Mouse (Mus musculus) forebrain, embryonic 10.5 days (tissue): Measurements from ENCODE around the gene Slc37a2. TPM values are rescaled to one million over a fixed set of nuclear protein-coding genes. Genes with fewer than 3 reads are reported as not detected.

Source experiments
- DNase-seq: peaks from one replicate; pipeline ENCODE4 v3.0.0-alpha.2; 2017; ENCODE audit warnings: low spot score; ENCODE audit errors: extremely low spot score
- H3K27ac ChIP-seq: fragments of 300-500 bp; sonication (generic); 2 replicates; pipeline ENCODE4 v1.5.1; 2016; ENCODE audit warnings: mild to moderate bottlenecking
- H3K27me3 ChIP-seq: fragments of 300-500 bp; sonication (generic); 2 replicates; pipeline ENCODE4 v1.6.1; 2016; ENCODE audit warnings: mild to moderate bottlenecking; ENCODE audit not compliant: poor library complexity, severe bottlenecking
- H3K36me3 ChIP-seq: fragments of 300-500 bp; sonication (generic); replicated peaks from 2 replicates; pipeline ENCODE4 v1.6.1; 2016; ENCODE audit warnings: mild to moderate bottlenecking, moderate library complexity
- H3K4me1 ChIP-seq: fragments of 300-500 bp; sonication (generic); 2 replicates; pipeline ENCODE4 v1.6.1; 2016
- H3K4me3 ChIP-seq: fragments of 300-500 bp; sonication (generic); 2 replicates; pipeline ENCODE4 v1.5.1; 2016; ENCODE audit warnings: mild to moderate bottlenecking, moderate library complexity
- H3K9me3 ChIP-seq: fragments of 300-500 bp; sonication (generic); 2 replicates; pipeline ENCODE4 v1.6.1; 2016; ENCODE audit warnings: mild to moderate bottlenecking, moderate library complexity
- WGBS: fragments of 180-500 bp; shearing (Covaris S2); methylation state at CpG from one replicate; pipeline ENCODE4 v1.1.7; 2016; 5-methylcytosine and 5-hydroxymethylcytosine counted together
- polyA plus RNA-seq: library from polyadenylated mRNA; unstranded; fragments of >200 nt; fragmentation: Nextera tagmentation; extraction: Ambion mirVana; gene quantifications from 2 replicates; pipeline ENCODE4 v1.2.1, GENCODE M21; 2016

The Slc37a2 gene
- polyA plus RNA-seq, 1 experiment from 2014 or later: 2.5 TPM

GRCm38 (mm10) chr9:37203884-37204283 lies 51.7 kb downstream of the Slc37a2 start:
- no peak overlapping the region for H3K4me3 ChIP-seq
- no peaks in the 10 kb centered on the region for H3K36me3 ChIP-seq
- H3K9me3 ChIP-seq: 0 out of 2 replicates have a peak, but pooled peaks cover 2% of the 10 kb centered on the region
- DNase-seq: no peak
- 47% methylated on average over 5 of the region's 5 CpGs for WGBS
- peaks cover 27% of the 10 kb centered on the region for H3K4me1 ChIP-seq
- H3K27ac ChIP-seq: no peak overlapping the region
- H3K27me3 ChIP-seq: no peaks in the 10 kb centered on the region

DNA sequence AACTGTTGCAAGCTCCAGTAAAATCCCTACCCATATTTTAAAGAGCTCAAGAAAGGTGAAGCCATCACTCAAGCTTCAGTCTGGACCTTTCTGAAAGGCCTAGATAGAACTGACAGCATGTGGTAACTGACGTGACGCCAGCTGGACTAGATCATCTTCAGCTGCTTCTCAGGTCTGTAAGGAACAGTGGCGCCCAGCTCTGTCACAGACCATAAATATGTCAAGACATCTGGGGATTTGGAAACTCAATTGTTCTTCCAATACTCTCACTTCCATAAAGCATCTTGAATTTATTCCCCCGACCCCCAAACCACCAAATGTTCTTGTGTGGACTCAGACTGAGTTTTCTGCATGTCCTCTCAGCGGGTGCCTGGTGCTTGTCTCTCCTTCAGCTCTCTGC lies 55.1 kb downstream of the Slc37a2 start:
- H3K27me3 ChIP-seq: no peaks in the 10 kb centered on the region
- H3K4me3 ChIP-seq: no peak overlapping the region
- 88% methylated on average over 5 of the region's 5 CpGs for WGBS
- peaks cover 13% of the 10 kb centered on the region for H3K4me1 ChIP-seq
- H3K36me3 ChIP-seq: no peaks in the 10 kb centered on the region
- 0 out of 2 replicates have a peak, but pooled peaks cover 2% of the 10 kb centered on the region for H3K9me3 ChIP-seq
- no peak overlapping the region for H3K27ac ChIP-seq
- DNase-seq: no peak

DNA sequence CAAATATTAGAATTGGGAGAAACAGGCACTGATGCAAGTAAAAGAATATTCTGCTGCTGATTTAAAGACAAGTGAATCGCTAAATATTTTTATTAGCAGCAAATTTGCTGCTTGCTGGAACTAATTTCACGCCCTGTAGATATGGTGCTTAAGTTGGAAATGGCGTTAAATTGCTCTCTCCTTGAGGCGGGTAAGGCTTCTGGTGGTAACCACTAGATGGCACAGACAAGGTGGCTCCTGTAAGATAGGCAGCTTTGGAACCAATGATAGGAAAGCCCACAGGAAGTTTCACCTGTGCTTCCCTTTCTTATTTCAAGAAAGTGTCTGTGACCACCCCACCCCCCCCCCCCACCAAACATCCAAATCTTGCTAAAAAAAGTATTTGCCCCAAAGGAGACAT lies 58.5 kb downstream of the Slc37a2 start:
- DNase-seq: no peak
- 76% methylated on average over 4 of the region's 4 CpGs for WGBS
- no peaks in the 10 kb centered on the region for H3K9me3 ChIP-seq
- H3K4me3 ChIP-seq: no peak overlapping the region
- no peaks in the 10 kb centered on the region for H3K27me3 ChIP-seq
- H3K36me3 ChIP-seq: no peaks in the 10 kb centered on the region
- H3K27ac ChIP-seq: no peak overlapping the region
- H3K4me1 ChIP-seq: no peaks in the 10 kb centered on the region

- peaks cover 3% of the 10 kb centered on the region for H3K4me1 ChIP-seq
- no peaks in the 10 kb centered on the region for H3K27me3 ChIP-seq
- peaks cover 6% of the 10 kb centered on the region; the same call in 1 of the 2 replicates for H3K9me3 ChIP-seq
- no peak overlapping the region for H3K27ac ChIP-seq
- DNase-seq: no peak
- WGBS: 85% methylated on average over 3 of the region's 3 CpGs
- H3K4me3 ChIP-seq: no peak overlapping the region
- H3K36me3 ChIP-seq: no peaks in the 10 kb centered on the region
Measured at GRCm38 (mm10) chr9:37188024-37188423, 67.5 kb downstream of the Slc37a2 start.

DNA sequence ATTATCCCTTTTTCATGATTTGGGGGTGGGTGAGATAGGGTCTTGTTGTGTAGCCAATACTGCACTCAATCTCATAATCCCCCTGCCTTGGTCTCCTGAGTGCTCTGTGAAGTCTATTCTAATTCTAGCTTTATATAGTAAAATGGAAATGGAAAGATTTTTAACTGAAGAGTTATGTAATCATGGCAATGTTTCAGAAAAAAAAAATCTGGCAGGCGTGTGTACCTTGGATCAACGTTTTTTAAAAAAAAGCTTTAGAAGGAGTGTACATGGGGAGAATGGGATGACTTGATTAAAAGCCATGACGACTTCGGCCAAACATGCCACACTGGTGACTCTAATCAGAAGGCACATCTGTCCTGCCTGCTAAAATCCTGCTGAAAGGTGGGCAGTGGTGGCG lies 68.1 kb downstream of the Slc37a2 start:
- H3K9me3 ChIP-seq: peaks cover 6% of the 10 kb centered on the region; the same call in 1 of the 2 replicates
- WGBS: 93% methylated on average over 5 of the region's 5 CpGs

DNA sequence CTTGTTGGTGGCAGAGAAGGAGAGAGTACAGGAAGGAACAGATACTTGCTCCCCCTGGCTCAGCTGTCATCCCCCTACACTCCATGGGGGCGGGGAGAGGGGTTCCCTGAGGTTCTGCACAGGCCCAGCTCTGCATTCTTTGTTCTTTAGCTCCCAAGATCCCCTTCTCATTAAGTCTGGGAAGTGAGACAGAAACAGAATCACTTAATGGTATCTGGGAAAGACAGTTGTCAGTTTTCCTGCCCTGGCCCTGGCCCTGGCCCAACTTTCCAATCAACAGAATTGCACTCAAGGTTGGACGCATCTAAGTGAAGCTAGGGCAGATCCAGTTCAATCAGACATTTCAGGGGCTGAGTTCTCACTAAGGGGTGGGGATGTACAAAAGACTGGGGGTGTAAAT lies 72.4 kb downstream of the Slc37a2 start:
- H3K4me1 ChIP-seq: peaks cover 51% of the 10 kb centered on the region
- 82% methylated on average over 2 of the region's 2 CpGs for WGBS
- no peaks in the 10 kb centered on the region for H3K36me3 ChIP-seq

More for the DNA sequence above, 68.1 kb downstream of the Slc37a2 start:
- DNase-seq: no peak
- Histone ChIP-seq H3K27ac (no peak overlapping the region), H3K4me1 (peaks cover 9% of the 10 kb centered on the region), H3K27me3 (no peaks in the 10 kb centered on the region), H3K4me3 (no peak overlapping the region), H3K36me3 (no peaks in the 10 kb centered on the region)

DNA sequence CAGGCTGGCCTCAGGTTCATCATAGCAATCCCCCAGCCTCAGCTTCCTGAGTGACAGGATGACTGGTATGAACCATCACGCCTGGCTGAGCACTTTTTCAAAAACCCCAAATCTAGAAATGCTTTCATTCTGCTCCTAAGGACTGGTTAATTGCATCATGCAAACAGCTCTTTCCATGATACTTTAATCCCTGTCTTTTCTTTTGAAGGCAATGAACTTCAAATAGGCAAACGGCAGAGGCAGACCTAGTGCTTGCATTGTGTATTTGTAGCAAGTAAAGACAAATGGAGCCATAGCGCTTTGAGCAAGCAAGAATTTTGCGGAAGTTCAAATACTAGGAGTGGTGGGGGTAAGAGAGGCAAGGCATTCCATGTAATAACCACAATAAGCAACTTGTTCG lies 73.9 kb downstream of the Slc37a2 start:
- no peaks in the 10 kb centered on the region for H3K36me3 ChIP-seq
- H3K4me1 ChIP-seq: peaks cover 67% of the 10 kb centered on the region
- H3K4me3 ChIP-seq: no peak overlapping the region
- H3K27ac ChIP-seq: no peak overlapping the region
- DNase-seq: peak; percentile 22
- peaks cover 32% of the 10 kb centered on the region for H3K27me3 ChIP-seq
- H3K9me3 ChIP-seq: no peaks in the 10 kb centered on the region; the same call in 1 of the 2 replicates
- 49% methylated on average over 5 of the region's 5 CpGs for WGBS

More for the DNA sequence above, 72.4 kb downstream of the Slc37a2 start:
- peaks cover 24% of the 10 kb centered on the region for H3K27me3 ChIP-seq
- DNase-seq: no peak
- no peak overlapping the region for H3K27ac ChIP-seq
- H3K4me3 ChIP-seq: no peak overlapping the region
- H3K9me3 ChIP-seq: no peaks in the 10 kb centered on the region; the same call in 1 of the 2 replicates

DNA sequence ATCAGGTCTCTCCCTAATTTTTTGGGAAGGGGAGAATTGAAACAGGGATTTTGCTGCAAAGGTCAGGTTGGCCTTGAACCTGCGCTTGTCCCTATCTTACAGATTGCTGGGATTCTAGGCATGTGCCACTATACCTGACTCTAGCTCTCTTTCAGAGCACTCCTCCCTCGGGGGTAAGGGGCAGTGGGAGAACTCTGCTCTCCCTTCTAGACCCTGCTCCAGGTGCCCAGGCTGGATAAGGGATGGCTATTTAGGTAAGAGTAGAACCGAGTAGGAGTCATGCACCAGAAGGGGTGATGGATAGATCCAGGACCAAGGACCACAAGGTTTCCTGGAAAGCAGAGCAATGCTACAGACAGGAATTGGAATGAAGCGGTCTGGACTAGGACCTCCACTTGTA lies 75.9 kb downstream of the Slc37a2 start:
- peaks cover 69% of the 10 kb centered on the region for H3K4me1 ChIP-seq
- H3K27me3 ChIP-seq: peaks cover 52% of the 10 kb centered on the region
- no peaks in the 10 kb centered on the region; the same call in 1 of the 2 replicates for H3K9me3 ChIP-seq
- H3K4me3 ChIP-seq: no peak overlapping the region
- H3K27ac ChIP-seq: peak overlapping the region; percentile 82
- no peak for DNase-seq
- no peaks in the 10 kb centered on the region for H3K36me3 ChIP-seq
- 91% methylated on average over 4 of the region's 4 CpGs for WGBS

DNA sequence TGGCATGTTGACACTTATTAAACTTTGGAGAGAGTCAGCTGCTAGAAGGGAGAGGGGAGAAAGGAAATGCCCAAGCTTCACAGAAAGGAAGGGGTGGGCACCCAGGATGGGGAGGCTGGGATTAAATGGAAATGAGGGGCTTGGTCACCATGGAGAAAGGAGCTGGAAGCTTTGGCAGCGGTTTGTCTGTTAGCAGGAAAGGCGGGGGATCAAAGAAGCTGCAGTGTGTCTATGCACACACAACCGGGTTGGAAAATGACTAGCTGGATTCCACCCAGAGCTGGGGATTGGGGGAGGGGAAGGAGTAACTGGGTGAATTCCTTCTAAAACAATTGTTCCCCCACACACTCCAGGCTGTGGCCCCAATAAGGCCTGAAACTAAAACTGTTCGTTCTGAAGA lies 76.6 kb downstream of the Slc37a2 start:
- peak; percentile 53 for DNase-seq
- 12% methylated on average over 4 of the region's 4 CpGs for WGBS
- H3K27me3 ChIP-seq: peaks cover 57% of the 10 kb centered on the region
- H3K4me1 ChIP-seq: peaks cover 69% of the 10 kb centered on the region
- no peaks in the 10 kb centered on the region; the same call in 1 of the 2 replicates for H3K9me3 ChIP-seq
- H3K36me3 ChIP-seq: no peaks in the 10 kb centered on the region
- peak overlapping the region; percentile 82 for H3K27ac ChIP-seq
- 0 out of 2 replicates have a peak overlapping the region, but pooled peaks have one; percentile 1 for H3K4me3 ChIP-seq

Other genes starting within 250 kb of the Slc37a2 start
- gene Pknox2, start 108.3 kb downstream of the Slc37a2 start, polyA plus RNA-seq: 35.3 and 36.8 TPM in 2 replicates
- gene Tmem218, start 47.5 kb downstream of the Slc37a2 start, polyA plus RNA-seq: 12.6 and 12.9 TPM in 2 replicates
- gene Ccdc15, start 92.7 kb upstream of the Slc37a2 start, polyA plus RNA-seq: 12.6 and 13.4 TPM in 2 replicates
- 0.07 TPM in 1 of 2 replicates, not detected in the other for gene Hepacam, start 111.6 kb upstream of the Slc37a2 start, polyA plus RNA-seq
- gene Robo4, start 146.2 kb upstream of the Slc37a2 start, polyA plus RNA-seq: 4.8 and 6.8 TPM in 2 replicates
- 3.9 and 5.5 TPM in 2 replicates for gene Robo3, start 177.5 kb upstream of the Slc37a2 start, polyA plus RNA-seq
- gene Msantd2, start 233.6 kb upstream of the Slc37a2 start, polyA plus RNA-seq: 34.4 and 35.4 TPM in 2 replicates